Mouse (Mus musculus): ENCODE measurements around the gene Srsf3. TPM values are rescaled to one million over a fixed set of nuclear protein-coding genes. Genes with fewer than 3 reads are reported as not detected.
"Not testable (repeated sequence)": the region's sequence is repeated elsewhere in the genome, so short reads cannot be mapped to it uniquely, and the experiment has no call there.

Gene Srsf3
- polyA plus RNA-seq, 1 experiment from 2014 or later = 865 TPM

GRCm38 (mm10) chr17:29060946-29061345 lies 28.5 kb downstream of the Srsf3 start:
- Histone ChIP-seq H3K4me1 (replicated peaks; ENCODE audit: control insufficient read depth, insufficient read depth, low read length) (peaks cover 10% of the 10 kb centered on the region), H3K9me3 (ENCODE audit: control insufficient read depth, low read length) (no peaks in the 10 kb centered on the region), H3K4me3 (ENCODE audit: low read depth, low read length) (no peak overlapping the region), H3K4me2 (ENCODE audit: low read depth, low read length, severe bottlenecking) (no peak overlapping the region), H3K36me3 (ENCODE audit: control insufficient read depth, insufficient read depth, low read length) (no peaks in the 10 kb centered on the region), H3K27me3 (ENCODE audit: control insufficient read depth, insufficient read depth, low read length) (no peaks in the 10 kb centered on the region), H3K9ac (ENCODE audit: low read length) (no peak overlapping the region), H3K27ac (ENCODE audit: low read depth, low read length) (no peak overlapping the region)
- 93% methylated on average over 9 of the region's 9 CpGs for WGBS
- ATAC-seq (replicated peaks; ENCODE audit: low FRiP score) = no peak
- no peak for DNase-seq (ENCODE audit: low spot score)

GRCm38 (mm10) chr17:29062119-29063035 lies 29.9 kb downstream of the Srsf3 start:
- H3K27me3 ChIP-seq (ENCODE audit: control insufficient read depth, insufficient read depth, low read length) = no peaks in the 10 kb centered on the region
- no peaks in the 10 kb centered on the region for H3K36me3 ChIP-seq (ENCODE audit: control insufficient read depth, insufficient read depth, low read length)
- H3K9ac ChIP-seq (ENCODE audit: low read length) = no peak overlapping the region
- WGBS = 64% methylated on average over 13 of the region's 13 CpGs
- H3K4me1 ChIP-seq (replicated peaks; ENCODE audit: control insufficient read depth, insufficient read depth, low read length) = no peaks in the 10 kb centered on the region
- ATAC-seq (replicated peaks; ENCODE audit: low FRiP score) (no peak), DNase-seq (ENCODE audit: low spot score) (peak; percentile 52)
- H3K27ac ChIP-seq (ENCODE audit: low read depth, low read length) = no peak overlapping the region
- no peak overlapping the region for H3K4me2 ChIP-seq (ENCODE audit: low read depth, low read length, severe bottlenecking)
- no peak overlapping the region for H3K4me3 ChIP-seq (ENCODE audit: low read depth, low read length)
- H3K9me3 ChIP-seq (ENCODE audit: control insufficient read depth, low read length) = no peaks in the 10 kb centered on the region

- 49% methylated on average over 8 of the region's 8 CpGs for WGBS
- H3K4me1 ChIP-seq (replicated peaks; ENCODE audit: control insufficient read depth, insufficient read depth, low read length) = no peaks in the 10 kb centered on the region
- no peaks in the 10 kb centered on the region for H3K27me3 ChIP-seq (ENCODE audit: control insufficient read depth, insufficient read depth, low read length)
- H3K27ac ChIP-seq (ENCODE audit: low read depth, low read length) = no peak overlapping the region
- no peak overlapping the region for H3K4me3 ChIP-seq (ENCODE audit: low read depth, low read length)
- peak; percentile 35 for DNase-seq (ENCODE audit: low spot score)
- no peaks in the 10 kb centered on the region for H3K9me3 ChIP-seq (ENCODE audit: control insufficient read depth, low read length)
- H3K9ac ChIP-seq (ENCODE audit: low read length) = no peak overlapping the region
- ATAC-seq (replicated peaks; ENCODE audit: low FRiP score) = no peak
- no peak overlapping the region for H3K4me2 ChIP-seq (ENCODE audit: low read depth, low read length, severe bottlenecking)
- no peaks in the 10 kb centered on the region for H3K36me3 ChIP-seq (ENCODE audit: control insufficient read depth, insufficient read depth, low read length)
Measured at GRCm38 (mm10) chr17:29063121-29063987, 30.9 kb downstream of the Srsf3 start.

- Histone ChIP-seq H3K27ac (ENCODE audit: low read depth, low read length) (no peak overlapping the region), H3K4me1 (replicated peaks; ENCODE audit: control insufficient read depth, insufficient read depth, low read length) (no peaks in the 10 kb centered on the region), H3K4me3 (ENCODE audit: low read depth, low read length) (no peak overlapping the region), H3K4me2 (ENCODE audit: low read depth, low read length, severe bottlenecking) (no peak overlapping the region), H3K36me3 (ENCODE audit: control insufficient read depth, insufficient read depth, low read length) (no peaks in the 10 kb centered on the region), H3K27me3 (ENCODE audit: control insufficient read depth, insufficient read depth, low read length) (no peaks in the 10 kb centered on the region), H3K9ac (ENCODE audit: low read length) (no peak overlapping the region), H3K9me3 (ENCODE audit: control insufficient read depth, low read length) (no peaks in the 10 kb centered on the region)
- DNase-seq (ENCODE audit: low spot score) (peak; percentile 16), ATAC-seq (replicated peaks; ENCODE audit: low FRiP score) (no peak)
- WGBS = 73% methylated on average over 2 of the region's 2 CpGs
Measured at GRCm38 (mm10) chr17:29063988-29064285, 31.5 kb downstream of the Srsf3 start.

- DNase-seq (ENCODE audit: low spot score) (no peak), ATAC-seq (replicated peaks; ENCODE audit: low FRiP score) (no peak)
- WGBS = 81% methylated on average over 21 of the region's 21 CpGs
- H3K27ac ChIP-seq (ENCODE audit: low read depth, low read length) = no peak overlapping the region
- H3K4me1 ChIP-seq (replicated peaks; ENCODE audit: control insufficient read depth, insufficient read depth, low read length) = no peaks in the 10 kb centered on the region
- no peaks in the 10 kb centered on the region for H3K27me3 ChIP-seq (ENCODE audit: control insufficient read depth, insufficient read depth, low read length)
- no peak overlapping the region for H3K4me2 ChIP-seq (ENCODE audit: low read depth, low read length, severe bottlenecking)
- no peaks in the 10 kb centered on the region for H3K9me3 ChIP-seq (ENCODE audit: control insufficient read depth, low read length)
- no peak overlapping the region for H3K9ac ChIP-seq (ENCODE audit: low read length)
- H3K4me3 ChIP-seq (ENCODE audit: low read depth, low read length) = no peak overlapping the region
- no peaks in the 10 kb centered on the region for H3K36me3 ChIP-seq (ENCODE audit: control insufficient read depth, insufficient read depth, low read length)
Measured at GRCm38 (mm10) chr17:29065245-29065940, 33.0 kb downstream of the Srsf3 start.

GRCm38 (mm10) chr17:29065971-29066370 lies 33.5 kb downstream of the Srsf3 start:
- Histone ChIP-seq H3K4me3 (ENCODE audit: low read depth, low read length) (no peak overlapping the region), H3K27me3 (ENCODE audit: control insufficient read depth, insufficient read depth, low read length) (no peaks in the 10 kb centered on the region), H3K9ac (ENCODE audit: low read length) (no peak overlapping the region), H3K9me3 (ENCODE audit: control insufficient read depth, low read length) (no peaks in the 10 kb centered on the region), H3K27ac (ENCODE audit: low read depth, low read length) (no peak overlapping the region), H3K36me3 (ENCODE audit: control insufficient read depth, insufficient read depth, low read length) (no peaks in the 10 kb centered on the region), H3K4me1 (replicated peaks; ENCODE audit: control insufficient read depth, insufficient read depth, low read length) (no peaks in the 10 kb centered on the region), H3K4me2 (ENCODE audit: low read depth, low read length, severe bottlenecking) (no peak overlapping the region)
- ATAC-seq (replicated peaks; ENCODE audit: low FRiP score) (no peak), DNase-seq (ENCODE audit: low spot score) (no peak)
- WGBS = 95% methylated on average over 3 of the region's 3 CpGs

- not testable (repeated sequence) for H3K4me2 ChIP-seq (ENCODE audit: low read depth, low read length, severe bottlenecking); H3K4me3 ChIP-seq (ENCODE audit: low read depth, low read length); H3K27ac ChIP-seq (ENCODE audit: low read depth, low read length); H3K9me3 ChIP-seq (ENCODE audit: control insufficient read depth, low read length); DNase-seq (ENCODE audit: low spot score); H3K27me3 ChIP-seq (ENCODE audit: control insufficient read depth, insufficient read depth, low read length); H3K4me1 ChIP-seq (replicated peaks; ENCODE audit: control insufficient read depth, insufficient read depth, low read length); H3K36me3 ChIP-seq (ENCODE audit: control insufficient read depth, insufficient read depth, low read length); H3K9ac ChIP-seq (ENCODE audit: low read length); ATAC-seq (replicated peaks; ENCODE audit: low FRiP score)
- 86% methylated on average over 3 of the region's 3 CpGs for WGBS
Measured at GRCm38 (mm10) chr17:29067416-29067815, 35.0 kb downstream of the Srsf3 start.

- Histone ChIP-seq H3K4me3 (ENCODE audit: low read depth, low read length) (no peak overlapping the region), H3K4me1 (replicated peaks; ENCODE audit: control insufficient read depth, insufficient read depth, low read length) (peaks cover 2% of the 10 kb centered on the region; the same call in 1 of the 2 replicates), H3K27ac (ENCODE audit: low read depth, low read length) (no peak overlapping the region), H3K9ac (ENCODE audit: low read length) (no peak overlapping the region), H3K27me3 (ENCODE audit: control insufficient read depth, insufficient read depth, low read length) (no peaks in the 10 kb centered on the region), H3K9me3 (ENCODE audit: control insufficient read depth, low read length) (no peaks in the 10 kb centered on the region), H3K4me2 (ENCODE audit: low read depth, low read length, severe bottlenecking) (no peak overlapping the region), H3K36me3 (ENCODE audit: control insufficient read depth, insufficient read depth, low read length) (no peaks in the 10 kb centered on the region)
- DNase-seq (ENCODE audit: low spot score) = no peak
- no peak for ATAC-seq (replicated peaks; ENCODE audit: low FRiP score)
- WGBS = 64% methylated on average over 5 of the region's 5 CpGs
Measured at GRCm38 (mm10) chr17:29067847-29068246, 35.4 kb downstream of the Srsf3 start.
